29 mouse cellular contexts compared by ENCODE assay signal in the genomic region with DNA sequence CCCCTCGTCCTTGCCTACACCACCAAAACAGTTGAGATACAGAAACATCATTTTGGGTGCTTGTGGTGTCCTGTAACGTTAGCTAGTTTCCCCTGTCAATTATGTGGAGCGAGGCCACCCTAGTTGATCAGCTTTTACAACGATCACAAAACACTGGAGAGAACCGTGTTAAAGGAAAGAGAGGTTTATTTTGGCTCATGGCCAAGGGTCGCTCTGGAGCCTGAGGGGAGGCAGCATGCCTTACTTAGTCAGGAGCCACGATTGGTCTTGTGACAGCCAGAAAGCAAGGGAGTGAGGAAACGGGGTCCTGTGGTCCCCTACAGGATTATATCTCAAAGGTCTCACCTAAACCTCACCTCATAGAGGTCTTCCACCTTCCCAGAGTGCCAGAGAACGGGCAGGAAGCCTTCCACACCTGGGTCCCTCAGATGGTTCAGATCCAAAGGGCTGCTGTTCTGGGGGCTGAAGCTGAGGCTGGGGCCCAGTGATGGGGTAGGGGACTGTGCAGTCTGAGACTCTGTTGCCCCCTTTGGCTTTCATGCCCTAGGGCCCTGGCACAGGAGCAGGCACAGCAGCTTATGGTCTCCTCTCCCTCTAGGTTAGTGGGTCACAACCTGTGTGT. TPM values are rescaled to one million over a fixed set of nuclear protein-coding genes. Genes with fewer than 3 reads are reported as not detected.
DNase-seq lines count a peak whose midpoint lies in the region; ATAC-seq and TF ChIP-seq lines count a peak whose summit lies in the region.
"Had no signal": no experiment of that assay in that cellular context is flagged by ENCODE, and none has a peak within 500 bp of the region (broad histone marks: within the 10 kb centered on the region; RNA-seq: fewer than 3 reads in every experiment).

No protein-coding gene starts in this region.

- whole genome bisulfite sequencing in embryonic facial prominence, embryonic 11.5 days, result 51% methylated on average over 9 of the region's 9 CpGs
- WGBS in embryonic facial prominence, embryonic 10.5 days, result 62% methylated on average over 9 of the region's 9 CpGs
- 51% methylated on average over 9 of the region's 9 CpGs for WGBS in hindbrain, embryonic 12.5 days
- 39% methylated on average over 9 of the region's 9 CpGs for WGBS in hindbrain, postnatal 0 days
- WGBS in midbrain, embryonic 16.5 days, result 50% methylated on average over 9 of the region's 9 CpGs
- 53% methylated on average over 9 of the region's 9 CpGs for WGBS in midbrain, postnatal 0 days

- H3K9me3 ChIP-seq in embryonic facial prominence, embryonic 11.5 days (replicated peaks; ENCODE audit: control insufficient read depth, low read length), result no peaks in the 10 kb centered on the region
- H3K9me3 ChIP-seq in embryonic facial prominence, embryonic 10.5 days, result no peaks in the 10 kb centered on the region
- H3K9me3 ChIP-seq in hindbrain, embryonic 12.5 days (replicated peaks), result no peaks in the 10 kb centered on the region
- H3K9me3 ChIP-seq in hindbrain, postnatal 0 days (ENCODE audit: low read length), result no peaks in the 10 kb centered on the region
- H3K9me3 ChIP-seq in midbrain, embryonic 16.5 days (replicated peaks; ENCODE audit: control insufficient read depth, low read length, poor library complexity, severe bottlenecking), result no peaks in the 10 kb centered on the region
- no peaks in the 10 kb centered on the region for H3K9me3 ChIP-seq in midbrain, postnatal 0 days (ENCODE audit: low read length)
- H3K9me3 ChIP-seq: embryonic facial prominence, embryonic 13.5 days; forebrain, embryonic 12.5 days; heart, embryonic 13.5 days; kidney, embryonic 15.5 days; limb, embryonic 13.5 days; lung, embryonic 15.5 days; midbrain, embryonic 15.5 days; neural tube, embryonic 12.5 days had no signal

- ATAC-seq in embryonic facial prominence, embryonic 11.5 days (replicated peaks; ENCODE audit: insufficient number of reproducible peaks, low FRiP score, low TSS enrichment, low read depth), result no peak
- ATAC-seq in hindbrain, embryonic 12.5 days (ENCODE audit: low FRiP score), result no peak
- ATAC-seq in hindbrain, postnatal 0 days, result no peak
- ATAC-seq in midbrain, embryonic 16.5 days, result no peak
- ATAC-seq in midbrain, postnatal 0 days (ENCODE audit: low FRiP score), result no peak
- ATAC-seq: midbrain, embryonic 15.5 days had no signal

- 0 out of 2 replicates have a peak, but pooled peaks cover 2% of the 10 kb centered on the region for H3K36me3 ChIP-seq in embryonic facial prominence, embryonic 11.5 days (replicated peaks; ENCODE audit: control insufficient read depth, insufficient read depth, low read depth, low read length)
- peaks cover 11% of the 10 kb centered on the region for H3K36me3 ChIP-seq in embryonic facial prominence, embryonic 10.5 days (replicated peaks)
- H3K36me3 ChIP-seq in hindbrain, embryonic 12.5 days, result peaks cover 4% of the 10 kb centered on the region; the same call in 1 of the 2 replicates
- H3K36me3 ChIP-seq in hindbrain, postnatal 0 days (ENCODE audit: insufficient read depth, low read length), result peaks cover 4% of the 10 kb centered on the region; the same call in 1 of the 2 replicates
- H3K36me3 ChIP-seq in midbrain, embryonic 16.5 days (ENCODE audit: control insufficient read depth, insufficient read depth, low read length), result no peaks in the 10 kb centered on the region
- peaks cover 6% of the 10 kb centered on the region; the same call in 1 of the 2 replicates for H3K36me3 ChIP-seq in midbrain, postnatal 0 days (ENCODE audit: insufficient read depth, low read length)
- H3K36me3 ChIP-seq: midbrain, embryonic 15.5 days had no signal

- H3K27ac ChIP-seq in embryonic facial prominence, embryonic 11.5 days (replicated peaks; ENCODE audit: low read depth, low read length), result no peak overlapping the region
- no peak overlapping the region for H3K27ac ChIP-seq in embryonic facial prominence, embryonic 10.5 days (replicated peaks)
- H3K27ac ChIP-seq in hindbrain, embryonic 12.5 days, result peak overlapping the region; percentile 84
- H3K27ac ChIP-seq in hindbrain, postnatal 0 days, result no peak overlapping the region
- H3K27ac ChIP-seq in midbrain, embryonic 16.5 days (ENCODE audit: low read length), result peak overlapping the region; percentile 42; the same call in 1 of the 2 replicates
- H3K27ac ChIP-seq in midbrain, postnatal 0 days (ENCODE audit: low read depth, low read length), result no peak overlapping the region
- H3K27ac ChIP-seq: embryonic facial prominence, embryonic 13.5 days; heart, embryonic 13.5 days; kidney, embryonic 15.5 days; limb, embryonic 13.5 days; lung, embryonic 15.5 days; neural tube, embryonic 12.5 days had no signal

- peaks cover 3% of the 10 kb centered on the region; the same call in 1 of the 2 replicates for H3K4me1 ChIP-seq in embryonic facial prominence, embryonic 11.5 days (ENCODE audit: control insufficient read depth, insufficient read depth, low read length)
- H3K4me1 ChIP-seq in embryonic facial prominence, embryonic 10.5 days, result peaks cover 58% of the 10 kb centered on the region
- H3K4me1 ChIP-seq in hindbrain, embryonic 12.5 days, result peaks cover 76% of the 10 kb centered on the region
- peaks cover 23% of the 10 kb centered on the region for H3K4me1 ChIP-seq in hindbrain, postnatal 0 days (ENCODE audit: insufficient read depth, low read length)
- peaks cover 24% of the 10 kb centered on the region for H3K4me1 ChIP-seq in midbrain, embryonic 16.5 days (ENCODE audit: control insufficient read depth, insufficient read depth, low read length)
- peaks cover 12% of the 10 kb centered on the region for H3K4me1 ChIP-seq in midbrain, postnatal 0 days (ENCODE audit: insufficient read depth, low read length)

- no peak overlapping the region for H3K4me2 ChIP-seq in embryonic facial prominence, embryonic 11.5 days (ENCODE audit: low read depth, low read length)
- H3K4me2 ChIP-seq in hindbrain, embryonic 12.5 days (replicated peaks), result no peak overlapping the region
- no peak overlapping the region for H3K4me2 ChIP-seq in hindbrain, postnatal 0 days (ENCODE audit: low read depth, low read length)
- H3K4me2 ChIP-seq in midbrain, embryonic 16.5 days (ENCODE audit: low read length), result no peak overlapping the region
- no peak overlapping the region for H3K4me2 ChIP-seq in midbrain, postnatal 0 days (ENCODE audit: low read depth, low read length, poor library complexity, severe bottlenecking)
- H3K4me2 ChIP-seq: embryonic facial prominence, embryonic 13.5 days; forebrain, embryonic 12.5 days; heart, embryonic 13.5 days; kidney, embryonic 15.5 days; limb, embryonic 13.5 days; liver, embryonic 11.5 days; lung, embryonic 15.5 days; midbrain, embryonic 15.5 days had no signal

- H3K4me3 ChIP-seq in embryonic facial prominence, embryonic 11.5 days (ENCODE audit: low read depth, low read length), result no peak overlapping the region
- H3K4me3 ChIP-seq in embryonic facial prominence, embryonic 10.5 days, result no peak overlapping the region
- H3K4me3 ChIP-seq in hindbrain, embryonic 12.5 days, result no peak overlapping the region
- no peak overlapping the region for H3K4me3 ChIP-seq in hindbrain, postnatal 0 days (ENCODE audit: low read length)
- no peak overlapping the region for H3K4me3 ChIP-seq in midbrain, embryonic 16.5 days (ENCODE audit: low read depth, low read length)
- H3K4me3 ChIP-seq in midbrain, postnatal 0 days (ENCODE audit: low read depth, low read length), result no peak overlapping the region
- H3K4me3 ChIP-seq: embryonic facial prominence, embryonic 13.5 days; forebrain, embryonic 12.5 days; heart, embryonic 13.5 days; kidney, embryonic 15.5 days; limb, embryonic 13.5 days; lung, embryonic 15.5 days; midbrain, embryonic 15.5 days; myocyte; neural tube, embryonic 12.5 days had no signal

- TF ChIP-seq CTCF in hindbrain, postnatal 0 days (IDR thresholded peaks at IDR 0.05; ENCODE audit: low read depth), result no peak
- no peak for TF ChIP-seq CTCF in midbrain, postnatal 0 days (IDR thresholded peaks at IDR 0.05)

- H3K27me3 ChIP-seq in embryonic facial prominence, embryonic 11.5 days (ENCODE audit: control insufficient read depth, insufficient read depth, low read length), result peaks cover 2% of the 10 kb centered on the region; the same call in 1 of the 2 replicates
- peaks cover 59% of the 10 kb centered on the region for H3K27me3 ChIP-seq in embryonic facial prominence, embryonic 10.5 days (replicated peaks; ENCODE audit: low read depth, poor library complexity, severe bottlenecking)
- no peaks in the 10 kb centered on the region; the same call in 1 of the 2 replicates for H3K27me3 ChIP-seq in hindbrain, embryonic 12.5 days
- no peaks in the 10 kb centered on the region for H3K27me3 ChIP-seq in hindbrain, postnatal 0 days (ENCODE audit: insufficient read depth, low read length)
- no peaks in the 10 kb centered on the region for H3K27me3 ChIP-seq in midbrain, embryonic 16.5 days (ENCODE audit: control insufficient read depth, insufficient read depth, low read depth, low read length)
- no peaks in the 10 kb centered on the region for H3K27me3 ChIP-seq in midbrain, postnatal 0 days (ENCODE audit: insufficient read depth, low read length)
- H3K27me3 ChIP-seq: midbrain, embryonic 15.5 days; neural tube, embryonic 12.5 days had no signal

- peak; percentile 22 for DNase-seq in embryonic facial prominence, embryonic 11.5 days (ENCODE audit: low spot score)
- DNase-seq in embryonic facial prominence, embryonic 10.5 days (ENCODE audit: low spot score), result no peak
- DNase-seq in hindbrain, postnatal 0 days (ENCODE audit: low spot score), result no peak
- DNase-seq in midbrain, postnatal 0 days (ENCODE audit: low spot score), result no peak
- DNase-seq in adrenal gland, adult 2 months, result no peak
- DNase-seq: adrenal gland, postnatal 25 days; cerebellum, adult 8-10 months; cerebellum, postnatal 36 days; heart, postnatal 10 days; kidney, adult 18-20 months; kidney, postnatal 25 days; right cerebral cortex, adult 18-20 months; spleen, adult 18-20 months; thymus, adult 18-20 months; thymus, postnatal 36 days had no signal

- no peak overlapping the region for H3K9ac ChIP-seq in embryonic facial prominence, embryonic 11.5 days (replicated peaks; ENCODE audit: low read length)
- no peak overlapping the region for H3K9ac ChIP-seq in hindbrain, embryonic 12.5 days
- no peak overlapping the region for H3K9ac ChIP-seq in hindbrain, postnatal 0 days (replicated peaks; ENCODE audit: low read length)
- H3K9ac ChIP-seq in midbrain, embryonic 16.5 days (ENCODE audit: low read depth, low read length), result no peak overlapping the region
- no peak overlapping the region for H3K9ac ChIP-seq in midbrain, postnatal 0 days (replicated peaks; ENCODE audit: low read length, poor library complexity, severe bottlenecking)
- H3K9ac ChIP-seq: embryonic facial prominence, embryonic 13.5 days; forebrain, embryonic 12.5 days; heart, embryonic 13.5 days; kidney, embryonic 15.5 days; limb, embryonic 13.5 days; lung, embryonic 15.5 days; midbrain, embryonic 15.5 days; neural tube, embryonic 12.5 days had no signal

RNA-seq across cellular contexts. Expression of a gene that starts 22.0 kb away (rescaled TPM):
- polyA plus RNA-seq in embryonic facial prominence, embryonic 11.5 days (2014; fragmentation: Nextera tagmentation; extraction: Ambion mirVana), result 12.4 and 12.7 TPM in 2 replicates
- 21.1 and 21.2 TPM in 2 replicates for polyA plus RNA-seq in embryonic facial prominence, embryonic 10.5 days (2016; fragmentation: Nextera tagmentation; extraction: Ambion mirVana)
- polyA plus RNA-seq in hindbrain, embryonic 12.5 days (2016; fragmentation: Nextera tagmentation; extraction: Ambion mirVana), result 22.2 and 24.9 TPM in 2 replicates
- 39.9 and 50.5 TPM in 2 replicates for total RNA-seq in hindbrain, postnatal 0 days (2014; rRNA removed)
- polyA plus RNA-seq in hindbrain, postnatal 0 days (2015; fragmentation: Nextera tagmentation; extraction: Ambion mirVana), result 12.8 and 13.4 TPM in 2 replicates
- polyA plus RNA-seq in midbrain, embryonic 16.5 days (2015; fragmentation: Nextera tagmentation; extraction: Ambion mirVana), result 17.3 and 19.8 TPM in 2 replicates
- 36.7 and 42.0 TPM in 2 replicates for total RNA-seq in midbrain, postnatal 0 days (2014; rRNA removed)
- polyA plus RNA-seq in midbrain, postnatal 0 days (2015; fragmentation: Nextera tagmentation; extraction: Ambion mirVana), result 13.2 and 13.3 TPM in 2 replicates
- total RNA-seq in adrenal gland, adult 2 months (2021), result 10 to 100 TPM; 12.1 to 18.9 TPM
- 12.8 and 14.7 TPM in 2 replicates for polyA plus RNA-seq in adrenal gland, adult 2 months (2012; rRNA removed)

RNA-seq across cellular contexts. Expression of a gene that starts 34.4 kb away (rescaled TPM):
- 1.8 and 2.2 TPM in 2 replicates for polyA plus RNA-seq in embryonic facial prominence, embryonic 11.5 days (2014; fragmentation: Nextera tagmentation; extraction: Ambion mirVana)
- polyA plus RNA-seq in embryonic facial prominence, embryonic 10.5 days (2016; fragmentation: Nextera tagmentation; extraction: Ambion mirVana), result 1.9 and 2.6 TPM in 2 replicates
- polyA plus RNA-seq in hindbrain, embryonic 12.5 days (2016; fragmentation: Nextera tagmentation; extraction: Ambion mirVana), result 14.8 and 15.2 TPM in 2 replicates
- 27.0 and 29.0 TPM in 2 replicates for total RNA-seq in hindbrain, postnatal 0 days (2014; rRNA removed)
- 9.4 and 10.1 TPM in 2 replicates for polyA plus RNA-seq in hindbrain, postnatal 0 days (2015; fragmentation: Nextera tagmentation; extraction: Ambion mirVana)
- 12.4 and 12.6 TPM in 2 replicates for polyA plus RNA-seq in midbrain, embryonic 16.5 days (2015; fragmentation: Nextera tagmentation; extraction: Ambion mirVana)
- total RNA-seq in midbrain, postnatal 0 days (2014; rRNA removed), result 16.3 and 22.4 TPM in 2 replicates
- polyA plus RNA-seq in midbrain, postnatal 0 days (2015; fragmentation: Nextera tagmentation; extraction: Ambion mirVana), result 7.5 and 7.6 TPM in 2 replicates
- 1 to 10 TPM; 2.2 to 4.9 TPM for total RNA-seq in adrenal gland, adult 2 months (2021)
- 1.9 and 2.2 TPM in 2 replicates for polyA plus RNA-seq in adrenal gland, adult 2 months (2012; rRNA removed)
- total RNA-seq: megakaryocyte progenitor cell, adult 5-6 weeks; MEL had no signal

Comparison
In these comparisons a context has a peak if more than half of its experiments do, and no peak if none do; other contexts are left out.
1. H3K27ac ChIP-seq: peak in hindbrain, embryonic 12.5 days (single experiment) and midbrain, embryonic 16.5 days (single experiment); none in embryonic facial prominence, embryonic 11.5 days (single experiment), embryonic facial prominence, embryonic 10.5 days (single experiment), hindbrain, postnatal 0 days (single experiment) and midbrain, postnatal 0 days (single experiment).